ENCODE assay signal across 18 mouse cellular contexts in the genomic region with DNA sequence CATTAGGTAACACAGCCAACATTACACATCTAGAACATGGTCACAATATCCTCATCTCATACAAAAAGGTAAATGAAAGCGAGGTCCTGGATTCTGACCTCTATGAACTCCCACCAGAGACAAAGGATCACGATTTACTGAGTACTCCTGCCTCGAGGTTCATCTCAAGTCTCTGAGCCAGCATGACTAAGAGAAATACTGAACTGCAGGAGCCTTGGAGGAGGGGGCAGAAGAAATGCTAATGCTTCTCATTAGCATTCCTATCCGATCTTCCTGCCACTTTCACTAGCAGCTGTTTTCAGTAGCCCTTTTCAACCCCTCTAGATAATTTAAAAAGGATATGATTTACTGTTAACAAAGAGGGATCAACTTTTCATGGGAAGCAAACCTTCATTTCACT. TPM values are rescaled to one million over a fixed set of nuclear protein-coding genes. Genes with fewer than 3 reads are reported as not detected.
DNase-seq lines count a peak whose midpoint lies in the region; ATAC-seq lines count a peak whose summit lies in the region.
"Had no signal": no experiment of that assay in that cellular context is flagged by ENCODE, and none has a peak within 500 bp of the region (broad histone marks: within the 10 kb centered on the region; RNA-seq: fewer than 3 reads in every experiment).

No protein-coding gene starts in this region.

- H3K27me3 ChIP-seq in neural tube, embryonic 14.5 days (ENCODE audit: control insufficient read depth, insufficient read depth, low read length), result no peaks in the 10 kb centered on the region
- H3K27me3 ChIP-seq in forebrain, embryonic 12.5 days, result no peaks in the 10 kb centered on the region
- no peaks in the 10 kb centered on the region for H3K27me3 ChIP-seq in hindbrain, embryonic 15.5 days
- H3K27me3 ChIP-seq: heart, embryonic 15.5 days; limb, embryonic 13.5 days; liver, embryonic 15.5 days had no signal

- DNase-seq in neural tube, embryonic 10.5 days (ENCODE audit: extremely low spot score, low spot score), result no peak
- DNase-seq: cerebellum, adult 9-10 months; heart, adult 18-20 months; kidney, adult 8-10 months; kidney, postnatal 4 days; lung, postnatal 10 days; right cerebral cortex, adult 18-20 months; thymus, postnatal 36 days had no signal

- H3K4me1 ChIP-seq in neural tube, embryonic 14.5 days (ENCODE audit: control insufficient read depth, insufficient read depth, low read length), result 0 out of 2 replicates have a peak, but pooled peaks cover 6% of the 10 kb centered on the region
- peaks cover 31% of the 10 kb centered on the region for H3K4me1 ChIP-seq in forebrain, embryonic 12.5 days
- peaks cover 37% of the 10 kb centered on the region for H3K4me1 ChIP-seq in hindbrain, embryonic 15.5 days (replicated peaks)
- H3K4me1 ChIP-seq: heart, embryonic 15.5 days; limb, embryonic 13.5 days; liver, embryonic 15.5 days had no signal

- peak; percentile 48; the same call in 1 of the 2 replicates for ATAC-seq in neural tube, embryonic 14.5 days (ENCODE audit: low read depth)
- ATAC-seq in forebrain, embryonic 12.5 days (ENCODE audit: low FRiP score), result peak; percentile 79
- ATAC-seq in hindbrain, embryonic 15.5 days (ENCODE audit: low FRiP score, low read depth), result peak; percentile 43; the same call in 1 of the 2 replicates
- no peak for ATAC-seq in cerebellum, adult (ENCODE audit: insufficient number of reproducible peaks, low FRiP score, low TSS enrichment)
- ATAC-seq in activated CD4-positive, CD25-positive, alpha-beta regulatory T cell, adult 4 months, result no peak
- ATAC-seq in monocyte, adult 5-6 weeks (replicated peaks; ENCODE audit: insufficient number of reproducible peaks, low FRiP score, low TSS enrichment, poor library complexity, severe bottlenecking), result no peak

- 12% methylated on average over 4 of the region's 4 CpGs for WGBS in neural tube, embryonic 14.5 days
- 18% methylated on average over 4 of the region's 4 CpGs for WGBS in forebrain, embryonic 12.5 days
- 11% methylated on average over 4 of the region's 4 CpGs for WGBS in hindbrain, embryonic 15.5 days

- no peak overlapping the region for H3K4me3 ChIP-seq in neural tube, embryonic 14.5 days (ENCODE audit: low read depth, low read length)
- H3K4me3 ChIP-seq in forebrain, embryonic 12.5 days (replicated peaks), result no peak overlapping the region
- no peak overlapping the region for H3K4me3 ChIP-seq in hindbrain, embryonic 15.5 days
- H3K4me3 ChIP-seq: erythroblast, embryonic 14.5 days; heart, embryonic 15.5 days; limb, embryonic 13.5 days; liver, embryonic 15.5 days had no signal

- H3K9ac ChIP-seq in neural tube, embryonic 14.5 days (replicated peaks; ENCODE audit: low read depth, low read length), result no peak overlapping the region
- H3K9ac ChIP-seq in forebrain, embryonic 12.5 days, result no peak overlapping the region
- H3K9ac ChIP-seq in hindbrain, embryonic 15.5 days, result no peak overlapping the region
- H3K9ac ChIP-seq: heart, embryonic 15.5 days; limb, embryonic 13.5 days; liver, embryonic 15.5 days had no signal

- no peak overlapping the region for H3K4me2 ChIP-seq in neural tube, embryonic 14.5 days (ENCODE audit: low read depth, low read length)
- H3K4me2 ChIP-seq in forebrain, embryonic 12.5 days, result no peak overlapping the region
- H3K4me2 ChIP-seq in hindbrain, embryonic 15.5 days, result no peak overlapping the region
- H3K4me2 ChIP-seq: heart, embryonic 15.5 days; limb, embryonic 13.5 days; liver, embryonic 15.5 days had no signal

- no peaks in the 10 kb centered on the region for H3K9me3 ChIP-seq in neural tube, embryonic 14.5 days (ENCODE audit: control insufficient read depth, low read length)
- no peaks in the 10 kb centered on the region for H3K9me3 ChIP-seq in forebrain, embryonic 12.5 days
- H3K9me3 ChIP-seq in hindbrain, embryonic 15.5 days, result no peaks in the 10 kb centered on the region
- H3K9me3 ChIP-seq: heart, embryonic 15.5 days; limb, embryonic 13.5 days; liver, embryonic 15.5 days had no signal

- H3K27ac ChIP-seq in neural tube, embryonic 14.5 days (ENCODE audit: low read depth, low read length), result no peak overlapping the region
- peak overlapping the region; percentile 71 for H3K27ac ChIP-seq in forebrain, embryonic 12.5 days
- H3K27ac ChIP-seq in hindbrain, embryonic 15.5 days (replicated peaks), result no peak overlapping the region; the same call in 1 of the 2 replicates
- H3K27ac ChIP-seq: heart, embryonic 15.5 days; limb, embryonic 13.5 days; liver, embryonic 15.5 days had no signal

- no peaks in the 10 kb centered on the region for H3K36me3 ChIP-seq in neural tube, embryonic 14.5 days (ENCODE audit: control insufficient read depth, insufficient read depth, low read length)
- H3K36me3 ChIP-seq in forebrain, embryonic 12.5 days (replicated peaks), result no peaks in the 10 kb centered on the region
- no peaks in the 10 kb centered on the region for H3K36me3 ChIP-seq in hindbrain, embryonic 15.5 days
- H3K36me3 ChIP-seq: heart, embryonic 15.5 days; limb, embryonic 13.5 days; liver, embryonic 15.5 days had no signal

RNA-seq across cellular contexts. Expression of a gene that starts 19.6 kb away (rescaled TPM):
- 106 and 115 TPM in 2 replicates for polyA plus RNA-seq in neural tube, embryonic 14.5 days (2014; fragmentation: Nextera tagmentation; extraction: Ambion mirVana)
- 41.7 and 55.1 TPM in 2 replicates for polyA plus RNA-seq in forebrain, embryonic 12.5 days (2016; fragmentation: Nextera tagmentation; extraction: Ambion mirVana)
- polyA plus RNA-seq in hindbrain, embryonic 15.5 days (2015; fragmentation: Nextera tagmentation; extraction: Ambion mirVana), result 85.7 and 86.2 TPM in 2 replicates
- under 1 TPM in 1 of 2 experiments, not detected in 1; 0.07 TPM for polyA plus RNA-seq in activated CD4-positive, CD25-positive, alpha-beta regulatory T cell, adult 4 months (2017; shearing (Covaris generic))
- total RNA-seq in monocyte, adult 5-6 weeks (2017), result not detected in 3 replicates
- polyA plus RNA-seq: erythroblast, embryonic 14.5 days had no signal

Comparison
In these comparisons a context has a peak if more than half of its experiments do, and no peak if none do; other contexts are left out.
1. ATAC-seq: peak in neural tube, embryonic 14.5 days (single experiment), forebrain, embryonic 12.5 days (single experiment) and hindbrain, embryonic 15.5 days (single experiment); none in cerebellum, adult (single experiment), activated CD4-positive, CD25-positive, alpha-beta regulatory T cell, adult 4 months (single experiment) and monocyte, adult 5-6 weeks (single experiment).
2. RNA of a gene that starts 19.6 kb away (polyA plus RNA-seq): 106 to 115 TPM in neural tube, embryonic 14.5 days, 85.7 to 86.2 TPM in hindbrain, embryonic 15.5 days and 41.7 to 55.1 TPM in forebrain, embryonic 12.5 days; 0.07 TPM in activated CD4-positive, CD25-positive, alpha-beta regulatory T cell, adult 4 months; every median in the first group is over 10 times any median in the second.